Mouse (Mus musculus) heart, postnatal 0 days (tissue): ENCODE data around the gene Col8a1.

Experiments used
- CTCF ChIP-seq: IDR thresholded peaks from 2 replicates; pipeline ENCODE4 v1.5.1; 2016; ENCODE audit warnings: antibody characterized with exemption, control low read depth, low read depth
- EP300 ChIP-seq: IDR thresholded peaks from 2 replicates; pipeline ENCODE4 v1.6.1; 2016; ENCODE audit warnings: antibody characterized with exemption, low read depth

DNA sequence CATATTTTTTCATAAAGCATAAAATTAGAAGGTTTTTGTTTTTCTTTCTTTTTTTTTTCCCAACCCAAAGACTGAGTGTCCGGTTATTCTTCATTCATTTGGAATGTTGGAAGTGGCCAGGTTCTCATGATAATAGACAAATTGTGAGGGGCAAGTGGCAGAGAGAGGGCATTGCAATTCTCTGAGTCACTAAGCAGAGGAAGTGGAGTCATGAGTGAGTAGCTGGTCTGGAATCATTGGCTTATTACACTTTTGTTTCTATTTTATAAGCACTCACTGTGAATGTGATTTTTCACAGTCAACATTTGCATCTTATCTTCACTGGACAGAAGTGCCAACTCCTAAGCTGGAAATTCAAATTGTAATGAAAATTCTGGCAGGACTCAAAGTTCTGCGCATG is 82.9 kb downstream of the Col8a1 start:
- TF ChIP-seq EP300 = no peak
- TF ChIP-seq CTCF = no peak
